Mouse (Mus musculus): ENCODE measurements around the gene Dgka. TPM values are rescaled to one million over a fixed set of nuclear protein-coding genes. Genes with fewer than 3 reads are reported as not detected.

Dgka gene
- polyA plus RNA-seq, 1 experiment from 2014 or later, result 5.4 TPM

- Histone ChIP-seq H3K9ac (ENCODE audit: low read length) (peak within 1 kb of the TSS; percentile 91), H3K36me3 (ENCODE audit: control insufficient read depth, insufficient read depth, low read length) (peaks cover 41% of the 10 kb centered on the region), H3K4me1 (ENCODE audit: control insufficient read depth in 2 of 2, insufficient read depth in 2 of 2, low read length in 2 of 2) (peaks cover 13 to 25% of the 10 kb centered on the region in 2 experiments), H3K9me3 (ENCODE audit: control insufficient read depth, low read length) (no peaks in the 10 kb centered on the region), H3K4me3 (ENCODE audit: control insufficient read depth in 1 of 2, insufficient read depth in 1 of 2, low read depth in 1 of 2, low read length in 2 of 2) (peak within 1 kb of the TSS; percentile 77 to 87), H3K4me2 (ENCODE audit: low read length) (peak within 1 kb of the TSS; percentile 78), H3K27ac (replicated peaks in 1 of 2; ENCODE audit: control insufficient read depth in 1 of 2, insufficient read depth in 1 of 2, low read depth in 2 of 2, low read length in 2 of 2) (peak within 1 kb of the TSS; percentile 97), H3K27me3 (ENCODE audit: control insufficient read depth, insufficient read depth, low read length) (no peaks in the 10 kb centered on the region)
- WGBS, result 2% methylated on average over 39 of the region's 40 CpGs
- peak; percentile 98 for ATAC-seq (ENCODE audit: insufficient number of reproducible peaks, insufficient read depth, low FRiP score, low read depth)
Observed at GRCm38 (mm10) chr10:128695992-128696807, 48.5 kb downstream of the Dgka start, which contains the start of gene Rab5b. TSS of gene Rab5b (minus strand) at chr10:128696264.

- ATAC-seq (ENCODE audit: insufficient number of reproducible peaks, insufficient read depth, low FRiP score, low read depth), result no peak
- H3K36me3 ChIP-seq (ENCODE audit: control insufficient read depth, insufficient read depth, low read length), result peaks cover 34% of the 10 kb centered on the region
Observed at GRCm38 (mm10) chr10:128695411-128695991, 49.2 kb downstream of the Dgka start.

GRCm38 (mm10) chr10:128674469-128675008, 70.1 kb downstream of the Dgka start:
- no peak for ATAC-seq (ENCODE audit: insufficient number of reproducible peaks, insufficient read depth, low FRiP score, low read depth)
- H3K9ac ChIP-seq (ENCODE audit: low read length), result peak overlapping the region; percentile 73
- H3K9me3 ChIP-seq (ENCODE audit: control insufficient read depth, low read length), result no peaks in the 10 kb centered on the region
- H3K4me2 ChIP-seq (ENCODE audit: low read length), result peak overlapping the region; percentile 79
- H3K4me3 ChIP-seq (ENCODE audit: control insufficient read depth in 1 of 2, insufficient read depth in 1 of 2, low read depth in 1 of 2, low read length in 2 of 2), result peak overlapping the region; percentile 54 to 59
- H3K4me1 ChIP-seq (ENCODE audit: control insufficient read depth in 2 of 2, insufficient read depth in 2 of 2, low read length in 2 of 2), result peaks cover 2 to 7% of the 10 kb centered on the region in 2 experiments; a peak in 1 of 4 replicates
- no peaks in the 10 kb centered on the region for H3K27me3 ChIP-seq (ENCODE audit: control insufficient read depth, insufficient read depth, low read length)
- H3K27ac ChIP-seq (replicated peaks in 1 of 2; ENCODE audit: control insufficient read depth in 1 of 2, insufficient read depth in 1 of 2, low read depth in 2 of 2, low read length in 2 of 2), result peak overlapping the region; percentile 4 to 29; a peak in 2 of 4 replicates
- WGBS, result 3% methylated on average over 9 of the region's 9 CpGs
- H3K36me3 ChIP-seq (ENCODE audit: control insufficient read depth, insufficient read depth, low read length), result peaks cover 16% of the 10 kb centered on the region

More at GRCm38 (mm10) chr10:128695411-128695991, 49.2 kb downstream of the Dgka start:
- Histone ChIP-seq H3K4me2 (ENCODE audit: low read length) (peak overlapping the region; percentile 78), H3K4me1 (ENCODE audit: control insufficient read depth in 2 of 2, insufficient read depth in 2 of 2, low read length in 2 of 2) (peaks cover 13 to 25% of the 10 kb centered on the region in 2 experiments), H3K9me3 (ENCODE audit: control insufficient read depth, low read length) (no peaks in the 10 kb centered on the region), H3K4me3 (ENCODE audit: control insufficient read depth in 1 of 2, insufficient read depth in 1 of 2, low read depth in 1 of 2, low read length in 2 of 2) (peak overlapping the region; percentile 77 to 87), H3K27ac (replicated peaks in 1 of 2; ENCODE audit: control insufficient read depth in 1 of 2, insufficient read depth in 1 of 2, low read depth in 2 of 2, low read length in 2 of 2) (peak overlapping the region; percentile 97), H3K27me3 (ENCODE audit: control insufficient read depth, insufficient read depth, low read length) (no peaks in the 10 kb centered on the region), H3K9ac (ENCODE audit: low read length) (peak overlapping the region; percentile 91)
- 1% methylated on average over 21 of the region's 22 CpGs for WGBS

GRCm38 (mm10) chr10:128673763-128674468, 70.7 kb downstream of the Dgka start, which contains the start of gene Suox:
TSS of gene Suox (minus strand) at chr10:128674073.
- Histone ChIP-seq H3K4me1 (ENCODE audit: control insufficient read depth in 2 of 2, insufficient read depth in 2 of 2, low read length in 2 of 2) (peaks cover 2 to 7% of the 10 kb centered on the region in 2 experiments; a peak in 1 of 4 replicates), H3K36me3 (ENCODE audit: control insufficient read depth, insufficient read depth, low read length) (peaks cover 10% of the 10 kb centered on the region; the same call in 1 of the 2 replicates), H3K27ac (replicated peaks in 1 of 2; ENCODE audit: control insufficient read depth in 1 of 2, insufficient read depth in 1 of 2, low read depth in 2 of 2, low read length in 2 of 2) (peak within 1 kb of the TSS; percentile 4 to 29; a peak in 2 of 4 replicates), H3K9me3 (ENCODE audit: control insufficient read depth, low read length) (no peaks in the 10 kb centered on the region), H3K27me3 (ENCODE audit: control insufficient read depth, insufficient read depth, low read length) (no peaks in the 10 kb centered on the region), H3K4me3 (ENCODE audit: control insufficient read depth in 1 of 2, insufficient read depth in 1 of 2, low read depth in 1 of 2, low read length in 2 of 2) (peak within 1 kb of the TSS; percentile 54 to 59), H3K9ac (ENCODE audit: low read length) (peak within 1 kb of the TSS; percentile 73), H3K4me2 (ENCODE audit: low read length) (peak within 1 kb of the TSS; percentile 79)
- under 1% methylated on average over 60 of the region's 60 CpGs for WGBS
- ATAC-seq (ENCODE audit: insufficient number of reproducible peaks, insufficient read depth, low FRiP score, low read depth), result peak; percentile 93

GRCm38 (mm10) chr10:128671148-128671547, 73.5 kb downstream of the Dgka start:
- Histone ChIP-seq H3K4me2 (ENCODE audit: low read length) (no peak overlapping the region), H3K4me1 (ENCODE audit: control insufficient read depth in 2 of 2, insufficient read depth in 2 of 2, low read length in 2 of 2) (peaks cover 4 to 10% of the 10 kb centered on the region in 2 experiments; a peak in 1 of 4 replicates), H3K9me3 (ENCODE audit: control insufficient read depth, low read length) (no peaks in the 10 kb centered on the region), H3K27ac (replicated peaks in 1 of 2; ENCODE audit: control insufficient read depth in 1 of 2, insufficient read depth in 1 of 2, low read depth in 2 of 2, low read length in 2 of 2) (no peak overlapping the region), H3K36me3 (ENCODE audit: control insufficient read depth, insufficient read depth, low read length) (peaks cover 10% of the 10 kb centered on the region; the same call in 1 of the 2 replicates), H3K9ac (ENCODE audit: low read length) (no peak overlapping the region), H3K4me3 (ENCODE audit: control insufficient read depth in 1 of 2, insufficient read depth in 1 of 2, low read depth in 1 of 2, low read length in 2 of 2) (no peak overlapping the region), H3K27me3 (ENCODE audit: control insufficient read depth, insufficient read depth, low read length) (no peaks in the 10 kb centered on the region)
- no peak for ATAC-seq (ENCODE audit: insufficient number of reproducible peaks, insufficient read depth, low FRiP score, low read depth)
- WGBS, result 88% methylated on average over 9 of the region's 9 CpGs

Other genes with a start within 250 kb of the Dgka start
- gene Myl6b, start 246.2 kb downstream of the Dgka start, polyA plus RNA-seq (2014; fragmentation: Nextera tagmentation; extraction: Ambion mirVana), result 5.0 and 5.5 TPM in 2 replicates
- gene Esyt1, start 219.0 kb downstream of the Dgka start, polyA plus RNA-seq (2014; fragmentation: Nextera tagmentation; extraction: Ambion mirVana), result 17.3 and 17.8 TPM in 2 replicates
- 7.3 and 8.2 TPM in 2 replicates for gene Zc3h10, start 197.1 kb downstream of the Dgka start, polyA plus RNA-seq (2014; fragmentation: Nextera tagmentation; extraction: Ambion mirVana)
- 2,755 and 3,168 TPM in 2 replicates for gene Rpl41, start 195.6 kb downstream of the Dgka start, polyA plus RNA-seq (2014; fragmentation: Nextera tagmentation; extraction: Ambion mirVana)
- 123 TPM in 2 replicates for gene Pa2g4, start 178.9 kb downstream of the Dgka start, polyA plus RNA-seq (2014; fragmentation: Nextera tagmentation; extraction: Ambion mirVana)
- gene Erbb3, start 155.2 kb downstream of the Dgka start, polyA plus RNA-seq (2014; fragmentation: Nextera tagmentation; extraction: Ambion mirVana), result 2.9 and 3.5 TPM in 2 replicates
- gene Rps26, start 118.1 kb downstream of the Dgka start, polyA plus RNA-seq (2014; fragmentation: Nextera tagmentation; extraction: Ambion mirVana), result 540 and 605 TPM in 2 replicates
- 1.5 and 1.8 TPM in 2 replicates for gene Ikzf4, start 98.9 kb downstream of the Dgka start, polyA plus RNA-seq (2014; fragmentation: Nextera tagmentation; extraction: Ambion mirVana)
- gene Suox, start 70.8 kb downstream of the Dgka start, polyA plus RNA-seq (2014; fragmentation: Nextera tagmentation; extraction: Ambion mirVana), result 9.9 and 11.4 TPM in 2 replicates
- gene Rab5b, start 48.6 kb downstream of the Dgka start, polyA plus RNA-seq (2014; fragmentation: Nextera tagmentation; extraction: Ambion mirVana), result 56.7 and 58.3 TPM in 2 replicates
- 3.6 and 4.7 TPM in 2 replicates for gene Pmel, start 40.7 kb downstream of the Dgka start, polyA plus RNA-seq (2014; fragmentation: Nextera tagmentation; extraction: Ambion mirVana)
- 89.2 and 90.3 TPM in 2 replicates for gene Cdk2, start 39.8 kb downstream of the Dgka start, polyA plus RNA-seq (2014; fragmentation: Nextera tagmentation; extraction: Ambion mirVana)
- 16.0 and 18.3 TPM in 2 replicates for gene Pym1, start 3.0 kb upstream of the Dgka start, polyA plus RNA-seq (2014; fragmentation: Nextera tagmentation; extraction: Ambion mirVana)
- gene Mmp19, start 46.1 kb upstream of the Dgka start, polyA plus RNA-seq (2014; fragmentation: Nextera tagmentation; extraction: Ambion mirVana), result 1.1 and 1.8 TPM in 2 replicates
- 28.2 and 31.0 TPM in 2 replicates for gene Dnajc14, start 59.2 kb upstream of the Dgka start, polyA plus RNA-seq (2014; fragmentation: Nextera tagmentation; extraction: Ambion mirVana)
- 16.6 and 18.2 TPM in 2 replicates for gene Tmem198b, start 59.5 kb upstream of the Dgka start, polyA plus RNA-seq (2014; fragmentation: Nextera tagmentation; extraction: Ambion mirVana)
- 157 and 168 TPM in 2 replicates for gene Sarnp, start 72.5 kb upstream of the Dgka start, polyA plus RNA-seq (2014; fragmentation: Nextera tagmentation; extraction: Ambion mirVana)
- 41.4 and 46.1 TPM in 2 replicates for gene Ormdl2, start 76.8 kb upstream of the Dgka start, polyA plus RNA-seq (2014; fragmentation: Nextera tagmentation; extraction: Ambion mirVana)
- 2.3 and 3.4 TPM in 2 replicates for gene Gdf11, start 146.9 kb upstream of the Dgka start, polyA plus RNA-seq (2014; fragmentation: Nextera tagmentation; extraction: Ambion mirVana)
- gene Cd63, start 156.1 kb upstream of the Dgka start, polyA plus RNA-seq (2014; fragmentation: Nextera tagmentation; extraction: Ambion mirVana), result 363 and 394 TPM in 2 replicates
- gene Rdh5, start 178.0 kb upstream of the Dgka start, polyA plus RNA-seq (2014; fragmentation: Nextera tagmentation; extraction: Ambion mirVana), result 7.7 and 11.5 TPM in 2 replicates
- gene Bloc1s1, start 179.2 kb upstream of the Dgka start, polyA plus RNA-seq (2014; fragmentation: Nextera tagmentation; extraction: Ambion mirVana), result 239 and 251 TPM in 2 replicates
- 3.7 and 3.9 TPM in 2 replicates for gene Itga7, start 189.0 kb upstream of the Dgka start, polyA plus RNA-seq (2014; fragmentation: Nextera tagmentation; extraction: Ambion mirVana)
- 0.32 TPM in 1 of 2 replicates, not detected in the other for gene Mettl7b, start 216.1 kb upstream of the Dgka start, polyA plus RNA-seq (2014; fragmentation: Nextera tagmentation; extraction: Ambion mirVana)
- gene Olfr9, start 244.6 kb upstream of the Dgka start, polyA plus RNA-seq (2014; fragmentation: Nextera tagmentation; extraction: Ambion mirVana), result not detected in 2 replicates